Mouse (Mus musculus) liver, embryonic 13.5 days (tissue): ENCODE data around the gene Olfr522. TPM values are rescaled to one million over a fixed set of nuclear protein-coding genes. Genes with fewer than 3 reads are reported as not detected.
A peak's percentile ranks its signal among the peaks of the same experiment; 100 is the strongest.

ENCODE experiments used
- ATAC-seq: fragments of 200-750 bp; cut with Nextera tagmentation; 2 replicates; pipeline ENCODE4 v1.8.0; 2017; ENCODE audit warnings: low read depth, mild to moderate bottlenecking, moderate number of reproducible peaks, moderate library complexity
- DNase-seq: peaks from one replicate; pipeline ENCODE4 v3.0.0; 2022
- H3K27ac ChIP-seq: fragments of 300-500 bp; sonication (generic); 2 replicates; pipeline ENCODE4 v1.5.1; 2015; ENCODE audit warnings: moderate library complexity, mild to moderate bottlenecking, inconsistent platforms
- H3K27me3 ChIP-seq: fragments of 300-500 bp; sonication (generic); 2 replicates; pipeline ENCODE4 v1.6.1; 2015; ENCODE audit warnings: mild to moderate bottlenecking, inconsistent platforms
- H3K36me3 ChIP-seq: fragments of 300-500 bp; sonication (generic); 2 replicates; pipeline ENCODE4 v1.6.1; 2015; ENCODE audit warnings: mild to moderate bottlenecking, inconsistent platforms
- H3K4me1 ChIP-seq: fragments of 300-500 bp; sonication (generic); replicated peaks from 2 replicates; pipeline ENCODE4 v1.6.1; 2015; ENCODE audit warnings: inconsistent platforms
- H3K4me2 ChIP-seq: fragments of 300-500 bp; sonication (generic); 2 replicates; pipeline ENCODE4 v1.6.1; 2015; ENCODE audit warnings: inconsistent platforms, mild to moderate bottlenecking, moderate library complexity
- H3K4me3 ChIP-seq: fragments of 300-500 bp; sonication (generic); replicated peaks from 2 replicates; pipeline ENCODE4 v1.5.1; 2015; ENCODE audit warnings: mild to moderate bottlenecking, inconsistent platforms
- H3K9ac ChIP-seq: fragments of 300-500 bp; sonication (generic); 2 replicates; pipeline ENCODE4 v1.6.1; 2015; ENCODE audit warnings: mild to moderate bottlenecking, inconsistent platforms
- H3K9me3 ChIP-seq: fragments of 300-500 bp; sonication (generic); replicated peaks from 2 replicates; pipeline ENCODE4 v1.6.1; 2016; ENCODE audit warnings: inconsistent platforms
- WGBS: fragments of 180-500 bp; shearing (Covaris S2); methylation state at CpG from one replicate; pipeline ENCODE4 v1.1.7; 2015; ENCODE audit not compliant: insufficient replicate concordance; 5-methylcytosine and 5-hydroxymethylcytosine counted together
- polyA plus RNA-seq: library from polyadenylated mRNA; unstranded; fragments of >200 nt; fragmentation: Nextera tagmentation; extraction: Ambion mirVana; gene quantifications from 2 replicates; pipeline ENCODE4 v1.2.1, GENCODE M21; 2015

Olfr522 gene
- polyA plus RNA-seq, 1 experiment from 2014 or later = not detected

GRCm38 (mm10) chr7:140126934-140127333 lies 37.6 kb downstream of the Olfr522 start:
- Histone ChIP-seq H3K36me3 (0 out of 2 replicates have a peak, but pooled peaks cover 4% of the 10 kb centered on the region), H3K4me3 (no peak overlapping the region), H3K27me3 (no peaks in the 10 kb centered on the region), H3K27ac (no peak overlapping the region), H3K4me1 (peaks cover 38% of the 10 kb centered on the region), H3K9ac (no peak overlapping the region), H3K4me2 (no peak overlapping the region), H3K9me3 (no peaks in the 10 kb centered on the region)
- no peak for DNase-seq
- WGBS = 49% methylated on average over 3 of the region's 3 CpGs
- no peak for ATAC-seq

GRCm38 (mm10) chr7:140126022-140126350 lies 38.6 kb downstream of the Olfr522 start:
- H3K27ac ChIP-seq = no peak overlapping the region
- H3K27me3 ChIP-seq = no peaks in the 10 kb centered on the region
- 5% methylated on average over 5 of the region's 5 CpGs for WGBS
- peak overlapping the region; percentile 75 for H3K4me3 ChIP-seq
- 0 out of 2 replicates have a peak, but pooled peaks cover 4% of the 10 kb centered on the region for H3K36me3 ChIP-seq
- H3K9ac ChIP-seq = peak overlapping the region; percentile 82
- peak overlapping the region; percentile 91 for H3K4me2 ChIP-seq
- H3K9me3 ChIP-seq = no peaks in the 10 kb centered on the region
- H3K4me1 ChIP-seq = peaks cover 38% of the 10 kb centered on the region
- ATAC-seq (0 out of 2 replicates have a peak, but pooled peaks have one; percentile 0), DNase-seq (no peak)

DNA sequence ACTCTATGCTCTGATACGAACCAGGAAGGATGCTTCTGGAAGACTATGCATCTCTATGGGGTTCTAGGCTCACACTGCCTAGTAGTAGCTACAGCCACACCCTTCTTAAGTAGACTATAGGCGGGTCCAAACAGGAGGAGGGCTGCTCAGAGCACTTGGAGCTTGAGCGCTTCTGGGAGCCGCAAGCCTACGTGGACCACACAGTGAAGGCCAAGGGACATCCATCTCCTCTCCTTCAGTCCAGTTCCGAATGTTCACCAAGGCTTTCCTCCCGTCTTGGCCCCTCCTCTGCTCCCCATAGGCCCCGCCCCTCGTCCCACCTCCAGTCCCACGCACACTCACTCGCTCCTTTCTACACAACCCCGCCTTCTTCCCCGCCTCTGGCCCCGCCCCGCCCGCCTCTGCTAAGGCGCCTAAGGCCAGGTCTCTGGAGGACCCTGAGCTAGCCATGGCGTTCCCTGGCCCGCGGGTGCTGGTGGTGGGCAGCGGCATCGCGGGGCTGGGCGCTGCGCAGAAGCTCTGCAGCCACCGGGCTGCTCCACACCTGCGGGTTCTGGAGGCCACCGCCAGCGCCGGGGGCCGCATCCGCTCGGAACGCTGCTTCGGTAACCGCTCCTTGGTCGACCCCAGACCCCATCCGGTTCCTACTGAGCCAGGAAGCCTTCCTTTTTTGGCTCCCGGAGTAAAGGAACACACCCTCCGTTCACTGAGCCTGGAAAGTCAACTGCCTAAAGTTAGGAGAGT lies 39.1 kb downstream of the Olfr522 start:
- Histone ChIP-seq H3K9me3 (no peaks in the 10 kb centered on the region), H3K36me3 (0 out of 2 replicates have a peak, but pooled peaks cover 4% of the 10 kb centered on the region), H3K9ac (peak overlapping the region; percentile 82), H3K4me1 (peaks cover 38% of the 10 kb centered on the region), H3K27me3 (no peaks in the 10 kb centered on the region), H3K4me2 (peak overlapping the region; percentile 91), H3K27ac (peak overlapping the region; percentile 47; the same call in 1 of the 2 replicates), H3K4me3 (peak overlapping the region; percentile 75)
- WGBS = 1% methylated on average over 40 of the region's 40 CpGs
- ATAC-seq (peak; percentile 100), DNase-seq (peak; percentile 92)

GRCm38 (mm10) chr7:140124382-140124781 lies 40.2 kb downstream of the Olfr522 start:
- H3K9me3 ChIP-seq = no peaks in the 10 kb centered on the region
- H3K9ac ChIP-seq = no peak overlapping the region
- no peak overlapping the region for H3K4me2 ChIP-seq
- H3K4me3 ChIP-seq = no peak overlapping the region
- ATAC-seq (no peak), DNase-seq (no peak)
- H3K4me1 ChIP-seq = peaks cover 38% of the 10 kb centered on the region
- no peak overlapping the region for H3K27ac ChIP-seq
- H3K36me3 ChIP-seq = no peaks in the 10 kb centered on the region
- no peaks in the 10 kb centered on the region for H3K27me3 ChIP-seq
- 77% methylated on average over 1 of the region's 1 CpGs for WGBS

DNA sequence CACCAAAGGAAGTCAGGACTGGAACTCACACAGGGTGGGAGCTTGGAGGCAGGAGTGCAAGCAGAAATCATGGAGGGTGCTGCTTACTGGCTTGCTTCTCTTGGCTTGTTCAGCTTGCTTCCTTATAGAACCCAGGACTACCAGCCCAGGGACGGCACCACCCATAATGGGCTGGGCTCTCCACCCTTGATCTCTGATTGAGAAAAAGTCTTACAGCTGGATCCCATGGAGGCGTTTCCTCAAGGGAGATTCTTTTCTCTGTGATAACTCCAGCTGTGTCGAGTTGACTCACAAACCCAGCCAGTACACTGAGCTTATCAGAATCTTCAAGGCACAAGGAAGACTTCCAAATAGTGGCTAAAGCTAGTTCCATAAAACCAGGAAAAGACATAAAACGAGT lies 41.8 kb downstream of the Olfr522 start:
- no peak for ATAC-seq
- DNase-seq = no peak
- H3K9me3 ChIP-seq = no peaks in the 10 kb centered on the region
- H3K27ac ChIP-seq = no peak overlapping the region
- H3K36me3 ChIP-seq = no peaks in the 10 kb centered on the region
- H3K27me3 ChIP-seq = no peaks in the 10 kb centered on the region
- H3K4me1 ChIP-seq = peaks cover 33% of the 10 kb centered on the region
- no peak overlapping the region for H3K9ac ChIP-seq
- no peak overlapping the region for H3K4me2 ChIP-seq
- 12% methylated on average over 4 of the region's 4 CpGs for WGBS
- H3K4me3 ChIP-seq = no peak overlapping the region

DNA sequence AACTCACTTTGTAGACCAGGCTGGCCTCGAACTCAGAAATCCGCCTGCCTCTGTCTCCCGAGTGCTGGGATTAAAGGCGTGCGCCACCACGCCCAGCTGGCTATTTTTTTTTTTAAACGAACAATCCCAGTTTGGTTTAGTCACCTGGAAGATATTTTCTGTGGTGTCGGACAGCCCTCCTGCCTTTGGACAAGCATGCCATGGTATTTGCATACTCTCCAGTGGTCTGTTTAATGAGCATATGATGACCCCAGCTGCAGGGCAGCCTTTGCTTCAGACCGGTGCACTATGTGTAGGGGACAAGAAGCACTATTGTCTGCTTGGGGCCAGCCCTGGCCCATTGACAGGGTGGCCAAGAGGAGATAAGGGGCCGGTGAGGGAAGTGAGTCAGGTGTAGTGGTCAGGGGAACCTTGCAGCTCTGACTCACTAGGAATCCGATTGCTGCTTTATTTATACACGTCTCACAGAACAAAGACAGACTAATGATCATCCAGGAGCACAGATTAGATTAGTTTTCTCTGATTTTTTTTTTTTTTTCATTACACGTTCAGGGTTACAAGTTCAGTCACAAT lies 43.1 kb downstream of the Olfr522 start:
- Histone ChIP-seq H3K36me3 (no peaks in the 10 kb centered on the region), H3K9me3 (no peaks in the 10 kb centered on the region), H3K27ac (no peak overlapping the region), H3K4me2 (no peak overlapping the region), H3K4me1 (peaks cover 34% of the 10 kb centered on the region), H3K9ac (no peak overlapping the region), H3K4me3 (no peak overlapping the region), H3K27me3 (no peaks in the 10 kb centered on the region)
- ATAC-seq = no peak
- no peak for DNase-seq
- WGBS = 53% methylated on average over 13 of the region's 13 CpGs

DNA sequence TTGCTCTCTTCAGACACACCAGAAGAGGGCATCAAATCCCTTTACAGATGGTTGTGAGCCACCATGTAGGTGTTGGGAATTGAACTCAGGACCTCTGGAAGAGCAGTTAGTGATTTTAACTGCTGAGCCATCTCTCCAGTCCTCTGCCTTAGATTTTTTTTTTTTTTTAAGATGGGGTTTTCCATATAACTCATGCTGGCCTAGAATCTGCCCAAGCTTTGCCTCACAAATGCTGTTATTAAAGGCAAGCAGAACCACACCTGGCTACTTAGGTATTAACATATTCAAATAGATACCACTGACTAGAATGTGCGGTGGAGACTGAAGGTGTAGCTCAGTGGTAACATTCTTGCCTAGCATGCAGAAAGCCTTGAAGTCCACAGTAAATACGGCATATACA lies 44.1 kb downstream of the Olfr522 start:
- no peak overlapping the region for H3K9ac ChIP-seq
- ATAC-seq = no peak
- no peaks in the 10 kb centered on the region for H3K27me3 ChIP-seq
- 72% methylated on average over 2 of the region's 2 CpGs for WGBS
- H3K4me3 ChIP-seq = no peak overlapping the region
- H3K27ac ChIP-seq = no peak overlapping the region
- DNase-seq = no peak
- no peak overlapping the region for H3K4me2 ChIP-seq
- no peaks in the 10 kb centered on the region for H3K9me3 ChIP-seq
- peaks cover 33% of the 10 kb centered on the region for H3K4me1 ChIP-seq
- H3K36me3 ChIP-seq = no peaks in the 10 kb centered on the region

DNA sequence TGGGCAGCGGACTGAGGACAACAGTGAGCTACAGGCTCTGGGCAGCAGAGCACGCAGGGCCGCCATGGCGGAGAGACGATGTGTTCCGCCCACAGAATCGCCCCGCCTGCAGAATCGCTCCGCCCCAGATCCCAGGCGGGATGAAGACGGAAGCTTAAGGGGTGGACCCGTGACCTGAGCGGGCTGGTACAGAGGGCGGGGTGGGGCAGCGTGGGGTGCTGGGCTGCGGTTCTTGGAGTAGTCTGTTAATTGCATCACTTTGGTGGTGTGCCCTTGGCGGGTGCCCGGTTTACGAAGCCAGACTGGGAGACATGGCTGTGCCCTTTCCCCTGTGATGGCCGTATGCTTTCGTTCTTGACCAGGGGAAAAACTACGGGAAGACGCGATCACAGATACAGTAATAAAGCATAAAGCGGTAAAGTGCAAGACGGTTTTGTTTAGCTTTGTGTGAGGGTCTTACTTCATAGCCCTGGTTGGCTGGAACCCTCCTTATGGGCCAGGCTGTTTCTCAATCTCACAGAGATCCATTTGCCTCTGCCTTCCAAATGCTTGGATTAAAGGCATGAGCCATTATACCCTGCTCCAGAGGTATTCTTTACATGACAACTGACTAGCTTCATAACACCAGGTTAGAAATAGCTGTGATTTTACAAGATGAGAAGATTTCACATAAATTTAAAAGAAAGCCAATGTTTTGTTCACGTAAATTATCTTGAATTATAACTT lies 48.1 kb downstream of the Olfr522 start, which contains the start of gene Echs1:
Gene Echs1, minus strand, starts transcription at position 148 of the 726 bp plus-strand sequence.
- DNase-seq = peak; percentile 88
- H3K4me3 ChIP-seq = peak within 1 kb of the TSS; percentile 69
- WGBS = 3% methylated on average over 28 of the region's 28 CpGs

DNA sequence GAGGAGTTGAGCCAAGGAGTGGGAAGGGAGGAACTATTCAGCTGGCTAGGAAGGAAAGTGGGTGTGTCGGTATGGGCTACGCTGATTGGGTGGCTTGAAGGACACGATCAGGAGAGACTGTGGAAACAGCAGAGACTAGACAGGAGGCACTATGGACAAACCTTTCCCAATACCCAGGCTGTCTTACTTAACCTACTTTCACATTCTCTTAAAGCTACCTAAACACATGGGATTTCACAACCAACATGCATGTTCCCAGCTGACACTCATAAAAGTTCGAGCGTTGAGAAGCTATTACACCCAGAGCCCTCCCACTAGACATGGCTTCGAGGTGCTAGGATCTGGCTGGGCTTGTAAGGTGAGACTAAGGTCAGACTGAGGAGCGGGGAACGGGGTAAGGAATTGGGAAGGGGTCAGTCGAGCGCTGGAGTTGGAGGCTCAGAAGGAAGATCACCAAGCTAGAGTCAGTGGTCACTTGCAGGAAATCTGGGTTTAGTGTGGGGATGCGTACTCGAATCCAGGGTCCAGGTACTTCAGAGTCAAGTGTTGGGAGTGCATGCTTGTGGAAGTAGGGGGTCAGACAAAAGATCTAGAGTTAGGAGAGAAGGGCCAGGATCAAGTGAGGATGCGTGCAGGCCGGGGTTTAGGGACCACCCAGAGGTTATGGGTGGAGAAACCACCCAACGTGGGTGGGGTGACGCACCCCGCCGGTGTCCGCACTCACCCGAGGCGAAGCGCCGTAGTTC lies 48.8 kb downstream of the Olfr522 start, which contains the start of gene Paox:
Gene Paox, plus strand, starts transcription at position 217 of the 746 bp plus-strand sequence.
- H3K27me3 ChIP-seq = no peaks in the 10 kb centered on the region
- H3K27ac ChIP-seq = peak within 1 kb of the TSS; percentile 86
- peak within 1 kb of the TSS; percentile 69 for H3K4me3 ChIP-seq
- H3K9ac ChIP-seq = peak within 1 kb of the TSS; percentile 75
- peaks cover 23% of the 10 kb centered on the region for H3K4me1 ChIP-seq
- H3K36me3 ChIP-seq = peaks cover 22% of the 10 kb centered on the region
- DNase-seq (peak; percentile 53), ATAC-seq (peak; percentile 69)
- WGBS = 1% methylated on average over 23 of the region's 23 CpGs
- peak within 1 kb of the TSS; percentile 94 for H3K4me2 ChIP-seq
- no peaks in the 10 kb centered on the region for H3K9me3 ChIP-seq

More for the DNA sequence above, 48.1 kb downstream of the Olfr522 start, which contains the start of gene Echs1:
- Histone ChIP-seq H3K27ac (peak within 1 kb of the TSS; percentile 86), H3K4me1 (peaks cover 23% of the 10 kb centered on the region), H3K27me3 (no peaks in the 10 kb centered on the region), H3K9ac (peak within 1 kb of the TSS; percentile 75), H3K4me2 (peak within 1 kb of the TSS; percentile 94), H3K36me3 (peaks cover 15% of the 10 kb centered on the region), H3K9me3 (no peaks in the 10 kb centered on the region)
- ATAC-seq = peak; percentile 99

DNA sequence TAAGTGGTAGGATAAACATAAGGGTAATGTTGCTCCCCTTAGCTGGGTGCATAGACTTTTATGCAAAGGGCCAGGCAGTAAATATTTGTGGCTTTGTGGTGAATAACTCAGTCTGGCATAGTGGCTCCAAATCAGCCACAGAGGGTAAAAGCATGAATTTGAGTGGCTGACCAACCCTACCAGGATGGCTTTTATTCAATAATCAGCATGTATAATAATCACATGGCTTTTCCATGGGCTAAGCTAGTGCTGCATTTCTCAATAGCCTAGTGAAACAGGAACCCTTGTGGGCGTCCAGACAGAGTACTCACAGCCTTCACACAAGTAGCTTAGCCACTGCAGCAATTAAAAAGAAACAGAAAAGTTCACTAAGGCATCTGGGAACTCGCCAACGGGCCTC lies 52.6 kb downstream of the Olfr522 start:
- Histone ChIP-seq H3K36me3 (peaks cover 55% of the 10 kb centered on the region), H3K27ac (no peak overlapping the region), H3K9ac (no peak overlapping the region), H3K4me3 (no peak overlapping the region), H3K27me3 (no peaks in the 10 kb centered on the region), H3K9me3 (no peaks in the 10 kb centered on the region), H3K4me2 (no peak overlapping the region), H3K4me1 (peaks cover 19% of the 10 kb centered on the region)
- DNase-seq (no peak), ATAC-seq (no peak)
- WGBS = 51% methylated on average over 3 of the region's 3 CpGs
